Mouse (Mus musculus) ovary, postnatal 14 days (tissue): ENCODE measurements around the gene Sh3kbp1.

Experiments used
- DNase-seq: peaks from one replicate; pipeline ENCODE4 v3.0.0; 2022; ENCODE audit warnings: low spot score

Gene Sh3kbp1

DNA sequence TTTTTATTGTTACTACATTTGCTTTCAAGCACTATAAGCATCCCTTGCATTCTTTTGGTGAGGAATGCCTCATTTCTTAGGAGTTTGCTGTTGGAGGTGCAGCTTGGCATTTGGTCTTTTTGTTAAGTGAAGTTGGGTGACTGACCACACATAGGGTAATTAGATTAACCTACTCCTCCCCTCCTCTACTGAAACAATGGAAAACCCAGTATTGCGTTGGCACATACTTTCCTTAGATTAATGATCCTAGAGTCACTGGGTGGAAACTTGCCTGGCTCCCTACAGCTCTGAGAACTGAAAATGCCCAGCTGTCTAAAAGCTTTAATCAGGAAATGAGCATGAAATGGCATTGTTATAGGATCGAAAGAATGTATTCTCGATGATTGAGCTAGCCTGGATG, 117.5 kb downstream of the Sh3kbp1 start:
- no peak for DNase-seq

- no peak for DNase-seq
Observed at GRCm38 (mm10) chrX:159751834-159752233, 124.8 kb downstream of the Sh3kbp1 start.

GRCm38 (mm10) chrX:159756261-159756660, 129.2 kb downstream of the Sh3kbp1 start:
- no peak for DNase-seq

- no peak for DNase-seq
Observed at GRCm38 (mm10) chrX:159756901-159757821, 130.1 kb downstream of the Sh3kbp1 start.

DNA sequence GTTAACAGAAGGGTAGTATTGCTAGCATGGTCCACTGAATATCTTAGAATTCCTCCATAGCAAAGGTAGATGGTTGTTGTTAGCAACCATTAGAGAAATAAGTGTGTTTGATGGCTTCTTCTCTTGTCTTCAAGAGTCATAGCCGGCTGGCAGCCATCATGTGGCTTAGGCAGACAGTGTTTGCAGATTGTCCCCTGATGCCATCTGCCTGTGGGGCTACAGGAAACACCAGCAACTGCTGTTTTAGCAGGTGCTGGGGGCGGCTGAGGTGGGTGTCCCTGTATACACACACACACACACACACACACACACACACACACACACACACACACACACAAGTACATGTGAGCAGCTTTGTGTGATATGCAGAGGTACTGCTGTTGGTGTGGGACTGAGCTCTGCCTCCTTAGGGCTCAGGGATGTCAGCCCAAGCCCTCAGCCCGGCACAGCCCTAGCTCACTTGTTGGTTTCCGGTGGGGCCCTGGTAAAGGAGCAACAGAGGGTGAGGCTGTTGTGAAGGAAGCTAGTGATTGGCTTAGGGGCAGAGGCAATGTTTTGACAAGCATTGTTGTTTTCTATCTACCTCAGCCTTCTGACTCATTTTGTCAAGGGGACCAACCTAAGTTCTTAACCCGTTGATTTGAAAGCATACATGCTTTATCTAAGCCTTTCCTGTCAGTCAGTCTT, 130.9 kb downstream of the Sh3kbp1 start:
- DNase-seq = no peak

DNA sequence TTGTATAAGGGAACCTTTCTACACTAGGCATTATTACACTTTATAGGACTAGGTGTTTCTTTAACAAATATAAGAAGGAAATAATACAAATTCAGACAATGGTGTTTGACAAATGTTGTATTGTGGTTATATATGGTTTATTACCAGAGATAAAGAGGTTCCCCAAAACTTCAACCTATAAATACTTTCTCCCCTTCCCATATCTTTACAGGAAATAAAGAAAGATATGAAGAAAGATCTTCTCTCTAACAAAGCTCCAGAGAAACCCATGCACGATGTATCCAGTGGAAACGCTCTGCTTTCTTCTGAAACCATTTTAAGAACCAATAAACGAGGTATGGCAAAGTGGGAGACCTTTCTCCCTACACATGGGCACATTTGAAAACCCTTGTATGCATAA, 136.7 kb downstream of the Sh3kbp1 start:
- no peak for DNase-seq

- DNase-seq = no peak
Observed at GRCm38 (mm10) chrX:159765850-159766249, 138.8 kb downstream of the Sh3kbp1 start.

DNA sequence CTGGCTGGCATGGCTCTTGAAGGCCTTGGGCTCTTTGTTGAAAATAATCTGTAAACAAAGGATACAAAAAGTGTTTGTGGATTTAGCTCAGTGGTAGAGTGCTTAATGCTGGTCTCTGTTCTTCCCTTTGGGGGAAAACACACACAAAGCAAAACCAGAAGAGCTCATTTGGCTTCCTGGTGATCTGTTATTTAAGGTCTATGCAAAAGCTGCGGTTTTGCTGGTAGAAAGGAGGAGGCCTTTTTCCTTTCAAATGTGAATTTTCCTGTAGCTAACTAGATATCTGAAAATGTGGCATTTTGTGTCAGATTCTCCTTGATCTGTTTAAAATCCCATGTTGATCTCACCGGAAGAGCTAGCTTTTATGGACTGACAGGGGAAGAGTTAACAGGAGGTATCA, 141.9 kb downstream of the Sh3kbp1 start:
- no peak for DNase-seq

GRCm38 (mm10) chrX:159769773-159770172, 142.7 kb downstream of the Sh3kbp1 start:
- no peak for DNase-seq

DNA sequence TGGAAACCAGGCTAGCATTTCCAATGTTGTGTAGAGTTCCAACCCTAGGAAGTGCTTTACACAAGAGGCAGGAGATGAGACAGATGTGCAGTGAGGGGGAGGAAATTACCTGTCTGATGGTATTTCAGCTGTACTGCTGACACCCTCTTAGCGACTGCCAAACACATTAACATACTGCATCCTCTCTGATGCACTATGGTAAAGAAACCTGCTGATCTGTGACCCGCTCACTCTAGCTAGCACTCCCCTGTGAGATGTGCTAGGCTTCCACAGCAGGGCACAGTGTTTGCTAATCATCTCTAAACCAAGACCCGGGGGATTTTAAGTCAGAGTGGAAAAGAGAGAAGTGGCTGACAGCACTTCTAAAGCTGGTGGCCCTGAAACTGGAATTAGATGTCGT, 145.1 kb downstream of the Sh3kbp1 start:
- DNase-seq = no peak

DNA sequence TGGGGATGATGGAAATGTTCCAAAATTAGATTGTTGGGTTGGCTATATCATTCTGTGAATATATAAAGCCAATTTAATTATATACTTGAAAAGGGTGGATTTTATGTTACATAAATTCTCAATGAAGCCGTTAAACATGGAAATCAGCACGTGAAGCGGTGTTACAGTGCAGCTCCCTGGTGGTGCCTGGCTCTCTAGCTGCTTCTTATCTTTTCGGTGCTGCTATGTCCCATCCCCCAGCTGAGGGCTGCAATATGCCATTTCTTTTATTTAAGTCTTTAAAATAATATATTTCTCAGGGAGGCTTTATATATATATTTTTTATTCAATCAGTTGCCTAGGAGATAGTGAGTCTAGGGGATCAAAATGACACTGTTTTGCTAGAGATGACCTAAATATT, 148.0 kb downstream of the Sh3kbp1 start:
- DNase-seq = no peak

- no peak for DNase-seq
Observed at GRCm38 (mm10) chrX:159778787-159779186, 151.7 kb downstream of the Sh3kbp1 start.

DNA sequence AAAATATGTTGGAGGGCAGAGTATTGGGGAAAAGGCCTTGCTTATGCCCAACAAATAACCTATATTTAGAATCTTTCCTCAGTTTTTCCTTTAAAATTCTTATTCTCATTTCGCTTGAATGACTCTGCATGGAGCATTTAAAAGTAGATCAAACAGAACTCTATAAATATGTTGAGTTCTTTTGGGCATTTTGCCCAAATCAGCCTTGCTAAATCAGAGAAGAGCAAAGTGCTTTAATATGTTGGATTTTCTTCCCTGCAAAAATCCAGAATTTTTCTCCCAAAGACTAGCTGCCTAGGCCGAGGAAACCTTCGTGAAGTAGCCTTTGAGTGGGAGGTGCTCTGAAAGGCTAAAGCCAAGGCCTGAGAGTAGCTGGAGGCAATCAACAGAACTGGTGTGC, 163.4 kb downstream of the Sh3kbp1 start:
- no peak for DNase-seq

GRCm38 (mm10) chrX:159795603-159796002, 168.5 kb downstream of the Sh3kbp1 start:
- DNase-seq = no peak

DNA sequence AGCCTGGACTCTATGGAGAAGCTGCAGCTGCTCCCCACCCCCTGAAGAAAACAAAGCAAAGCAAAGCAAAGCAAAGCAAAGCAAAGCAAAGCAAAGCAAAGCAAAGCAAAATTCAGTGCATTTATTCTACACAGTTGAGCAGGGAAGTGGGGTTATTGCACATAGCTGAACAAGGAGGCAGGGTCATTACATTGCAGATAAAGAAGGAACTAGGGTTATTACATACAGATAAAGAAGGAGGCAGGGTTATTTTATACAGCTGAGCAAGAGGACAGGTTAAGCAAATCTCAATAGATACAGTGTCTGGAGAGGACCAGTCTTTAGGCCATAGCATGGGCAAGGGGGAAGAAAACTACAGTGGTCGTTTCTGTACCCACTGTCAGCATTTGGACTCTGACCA, 177.3 kb downstream of the Sh3kbp1 start:
- no peak for DNase-seq

DNA sequence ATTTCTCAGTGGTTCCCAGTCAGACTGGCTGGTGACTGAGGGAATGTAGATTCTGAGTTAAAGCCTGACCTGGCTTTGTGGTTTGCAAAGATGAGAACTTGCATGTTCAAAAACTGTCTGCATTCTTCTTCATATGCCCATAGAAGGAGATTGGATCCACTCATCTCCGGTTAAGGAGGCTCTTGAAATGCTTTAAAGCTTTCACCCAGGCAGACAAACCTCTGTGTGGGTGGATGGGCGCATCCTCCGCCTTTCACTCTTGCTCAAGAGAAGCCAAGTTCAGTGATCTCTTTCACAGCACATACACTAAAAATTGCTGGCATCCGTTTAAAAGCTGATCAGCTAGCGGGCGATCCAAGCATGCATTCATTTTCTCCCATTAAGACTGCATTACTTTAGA, 182.4 kb downstream of the Sh3kbp1 start:
- no peak for DNase-seq

DNA sequence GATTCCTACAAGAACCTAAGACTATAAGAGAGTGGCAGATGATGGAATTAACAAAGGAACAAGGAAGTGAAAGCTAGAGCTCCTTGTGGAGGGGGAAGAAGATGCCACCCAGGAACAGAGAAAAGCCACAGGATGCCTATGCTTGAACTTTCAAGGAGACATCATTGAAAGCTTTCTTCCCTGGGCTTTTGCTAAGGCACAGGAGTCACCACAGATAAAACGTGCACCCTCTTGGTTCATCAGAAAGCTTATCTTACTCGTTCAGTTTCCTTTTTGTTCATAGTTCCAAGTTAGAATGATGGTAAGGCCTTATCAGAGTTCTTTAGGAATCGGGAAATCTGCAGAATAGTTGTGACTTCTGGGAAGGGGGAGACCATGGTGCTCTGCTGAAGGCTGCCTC, 183.4 kb downstream of the Sh3kbp1 start:
- DNase-seq = no peak

- DNase-seq = no peak
Observed at GRCm38 (mm10) chrX:159817508-159817907, 190.4 kb downstream of the Sh3kbp1 start.

DNA sequence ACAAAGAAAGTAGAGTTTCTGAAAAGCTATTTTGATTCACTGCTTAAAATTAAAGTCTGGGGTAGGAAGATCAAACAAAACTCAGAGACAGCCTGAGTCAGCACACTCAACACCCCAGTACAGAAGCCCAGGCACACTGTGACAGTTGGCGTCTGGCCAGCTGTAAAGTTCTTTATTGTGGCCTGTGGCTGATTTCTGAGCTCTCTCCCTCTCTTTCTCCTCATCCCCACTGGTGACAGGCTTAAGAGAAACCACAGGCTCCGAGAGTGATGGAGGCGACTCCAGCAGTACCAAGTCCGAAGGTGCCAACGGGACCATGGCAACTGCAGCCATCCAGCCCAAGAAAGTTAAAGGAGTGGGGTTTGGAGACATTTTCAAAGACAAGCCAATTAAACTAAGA, 201.1 kb downstream of the Sh3kbp1 start:
- no peak for DNase-seq

- no peak for DNase-seq
Observed at GRCm38 (mm10) chrX:159829192-159829852, 202.2 kb downstream of the Sh3kbp1 start.

GRCm38 (mm10) chrX:159831176-159831575, 204.1 kb downstream of the Sh3kbp1 start:
- no peak for DNase-seq

DNA sequence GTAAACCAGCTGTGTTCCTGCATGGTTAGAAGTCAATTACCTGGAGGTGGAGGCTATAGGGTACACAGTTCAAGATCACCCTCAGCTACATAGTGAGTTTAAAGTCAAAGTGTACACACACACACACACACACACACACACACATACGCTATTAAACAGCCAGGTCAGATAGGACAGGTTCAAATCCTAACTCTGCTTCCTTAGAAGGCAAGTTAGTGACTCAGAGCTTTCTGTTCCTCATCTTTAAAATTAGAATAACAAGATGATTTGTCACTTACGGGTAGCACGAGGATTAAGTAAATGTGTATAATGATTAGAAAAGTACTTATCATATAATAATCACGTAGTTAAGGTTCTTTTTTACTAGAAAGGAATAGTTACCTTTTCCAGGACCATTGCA, 208.2 kb downstream of the Sh3kbp1 start:
- DNase-seq = no peak

- no peak for DNase-seq
Observed at GRCm38 (mm10) chrX:159837379-159837778, 210.3 kb downstream of the Sh3kbp1 start.
